Mouse (Mus musculus) liver, embryonic 14.5 days (tissue): ENCODE data around the gene Ramp3.

ENCODE experiments used
- CTCF ChIP-seq: IDR thresholded peaks from 2 replicates; pipeline ENCODE4 v1.5.1; 2016; ENCODE audit warnings: antibody characterized with exemption, low read depth, control low read depth
- EP300 ChIP-seq: IDR thresholded peaks from 2 replicates; pipeline ENCODE4 v1.6.1; 2016; ENCODE audit warnings: antibody characterized with exemption, low read depth

- no peak for TF ChIP-seq CTCF
- TF ChIP-seq EP300 = no peak
Measured at GRCm38 (mm10) chr11:6679694-6680396, 21.5 kb downstream of the Ramp3 start.
